Mouse (Mus musculus): Measurements from ENCODE around the gene Tbx2. TPM values are rescaled to one million over a fixed set of nuclear protein-coding genes. Genes with fewer than 3 reads are reported as not detected.

Gene Tbx2
- total RNA-seq, 2 experiments from 2014 or later: 14.5 to 17.7 TPM

DNA sequence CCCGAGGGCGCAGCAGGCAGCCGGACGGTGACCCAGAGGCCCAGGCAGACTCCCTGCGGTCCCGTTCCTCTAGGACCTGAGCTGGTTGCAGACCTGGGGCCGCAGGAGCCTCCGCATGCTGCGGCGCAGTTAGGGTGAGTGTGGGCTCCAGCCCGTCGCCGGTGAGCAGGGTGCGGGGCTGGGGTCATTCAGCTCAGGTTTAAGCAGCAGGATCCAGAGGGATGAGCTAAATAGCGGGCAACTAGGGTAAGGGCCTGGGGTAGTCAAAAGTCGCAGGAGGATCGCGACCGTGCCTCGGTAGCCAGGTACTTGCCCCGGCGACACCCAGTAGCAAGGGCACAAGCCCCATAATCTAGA, 54.1 kb downstream of the Tbx2 start:
- no peak for DNase-seq (ENCODE audit: low spot score in 2 of 2)

DNA sequence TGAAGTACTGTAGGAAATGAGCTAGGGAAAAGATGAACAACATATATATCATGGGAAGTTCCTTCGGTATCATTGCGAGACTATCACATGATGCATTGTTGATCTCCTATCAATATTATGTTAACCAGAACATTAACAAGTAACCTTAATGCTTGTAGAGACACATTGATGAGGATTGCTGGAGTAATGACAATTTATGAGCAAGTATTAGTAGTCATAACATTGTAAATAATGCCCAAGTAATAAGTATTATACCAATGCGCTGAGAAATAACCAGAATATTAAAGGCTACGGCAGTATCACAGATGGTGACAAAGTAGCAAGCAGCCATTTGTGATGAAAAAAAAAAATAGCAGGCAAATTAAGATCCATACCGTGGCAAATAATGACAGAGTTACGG, 54.9 kb downstream of the Tbx2 start:
- no peak for DNase-seq (ENCODE audit: low spot score in 2 of 2)

DNA sequence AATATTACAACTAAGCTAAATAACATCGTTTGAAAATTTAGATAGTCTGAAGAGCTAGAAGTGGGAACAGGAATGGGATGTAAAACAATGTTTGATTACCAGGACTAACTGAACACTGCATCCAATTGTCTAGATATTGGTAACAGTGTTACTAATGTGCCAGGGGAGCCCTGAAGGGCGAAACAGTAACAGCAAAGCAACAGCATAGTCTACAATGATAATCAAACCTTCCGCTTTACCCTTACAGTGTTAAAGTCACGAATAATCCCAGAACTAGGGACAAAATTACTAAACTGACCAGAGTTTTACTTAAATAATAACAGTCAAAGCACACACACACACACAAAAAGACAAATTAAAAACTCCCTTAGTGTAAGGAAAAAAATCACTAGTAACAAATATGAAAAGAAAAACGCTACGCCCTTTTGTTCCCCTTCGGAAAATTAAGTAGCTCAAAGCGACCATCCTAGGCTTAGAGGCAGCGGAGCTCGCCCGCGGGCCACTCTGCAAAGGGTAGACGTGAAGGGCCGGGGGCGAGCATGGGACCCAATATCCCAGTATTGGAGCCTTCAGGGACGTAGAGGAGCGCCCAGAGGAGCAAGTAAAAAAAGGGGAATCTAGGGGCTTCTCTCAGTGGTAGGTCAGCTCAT, 55.6 kb downstream of the Tbx2 start:
- no peak for DNase-seq (ENCODE audit: low spot score in 2 of 2)

DNA sequence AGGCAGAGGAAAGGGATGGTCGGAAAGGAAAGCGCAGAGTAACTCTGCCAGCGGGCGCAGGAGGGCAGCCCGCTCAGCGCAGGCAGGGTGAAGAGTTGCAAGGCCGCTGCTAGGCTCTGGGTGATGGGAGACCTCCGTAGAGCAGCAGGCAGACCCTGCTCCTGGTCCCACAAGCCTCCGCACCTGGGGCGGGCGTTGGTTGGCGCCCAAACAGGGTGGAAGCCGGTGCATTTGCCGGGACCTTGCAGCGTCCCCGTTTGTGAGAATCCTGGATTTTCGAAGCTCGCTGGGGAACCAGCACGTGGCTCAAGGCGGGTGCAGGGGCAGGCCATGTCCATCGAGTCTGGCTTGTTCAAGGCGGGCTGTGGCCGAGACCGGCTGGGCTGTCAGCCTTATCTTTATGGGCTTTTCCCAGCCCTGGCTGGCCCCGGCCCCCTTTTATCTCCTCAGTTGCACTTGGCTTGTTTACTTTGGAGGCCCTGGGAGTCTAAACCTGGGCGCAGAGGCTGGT, 56.2 kb downstream of the Tbx2 start:
- DNase-seq (ENCODE audit: low spot score in 2 of 2): no peak

DNA sequence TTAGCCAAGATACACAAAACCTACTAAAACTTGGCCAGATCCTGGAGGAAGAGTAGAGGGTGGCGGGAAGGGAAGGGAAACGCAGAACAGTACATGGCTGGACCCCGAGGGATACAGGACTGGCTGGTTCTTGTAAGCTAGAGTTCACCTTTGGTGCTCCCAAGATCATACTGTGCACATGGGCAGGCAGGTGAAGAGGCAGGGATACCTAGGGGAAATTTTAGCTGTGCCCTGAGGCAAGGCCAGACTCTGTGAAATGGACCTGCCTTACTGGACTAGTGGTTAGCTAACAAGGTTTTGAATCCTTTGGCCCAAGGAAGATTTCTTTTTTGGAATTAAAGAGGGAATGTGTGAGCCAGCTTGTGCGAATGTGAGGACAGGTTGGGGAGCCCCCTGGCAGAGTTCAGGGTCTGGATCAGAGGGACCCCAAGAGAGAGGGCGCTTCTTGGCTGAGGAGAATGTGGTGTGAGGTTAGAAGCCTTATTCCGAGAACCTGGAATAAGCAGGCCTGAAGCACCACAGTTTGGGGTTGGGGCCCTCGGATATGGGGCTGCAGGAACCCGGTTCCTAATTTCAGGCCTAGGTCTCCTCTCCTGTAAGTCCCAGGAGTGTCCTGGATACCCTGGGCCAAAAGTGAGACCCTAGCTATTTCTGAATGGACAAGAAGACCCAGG, 56.8 kb downstream of the Tbx2 start:
- no peak for DNase-seq (ENCODE audit: low spot score in 2 of 2)

DNA sequence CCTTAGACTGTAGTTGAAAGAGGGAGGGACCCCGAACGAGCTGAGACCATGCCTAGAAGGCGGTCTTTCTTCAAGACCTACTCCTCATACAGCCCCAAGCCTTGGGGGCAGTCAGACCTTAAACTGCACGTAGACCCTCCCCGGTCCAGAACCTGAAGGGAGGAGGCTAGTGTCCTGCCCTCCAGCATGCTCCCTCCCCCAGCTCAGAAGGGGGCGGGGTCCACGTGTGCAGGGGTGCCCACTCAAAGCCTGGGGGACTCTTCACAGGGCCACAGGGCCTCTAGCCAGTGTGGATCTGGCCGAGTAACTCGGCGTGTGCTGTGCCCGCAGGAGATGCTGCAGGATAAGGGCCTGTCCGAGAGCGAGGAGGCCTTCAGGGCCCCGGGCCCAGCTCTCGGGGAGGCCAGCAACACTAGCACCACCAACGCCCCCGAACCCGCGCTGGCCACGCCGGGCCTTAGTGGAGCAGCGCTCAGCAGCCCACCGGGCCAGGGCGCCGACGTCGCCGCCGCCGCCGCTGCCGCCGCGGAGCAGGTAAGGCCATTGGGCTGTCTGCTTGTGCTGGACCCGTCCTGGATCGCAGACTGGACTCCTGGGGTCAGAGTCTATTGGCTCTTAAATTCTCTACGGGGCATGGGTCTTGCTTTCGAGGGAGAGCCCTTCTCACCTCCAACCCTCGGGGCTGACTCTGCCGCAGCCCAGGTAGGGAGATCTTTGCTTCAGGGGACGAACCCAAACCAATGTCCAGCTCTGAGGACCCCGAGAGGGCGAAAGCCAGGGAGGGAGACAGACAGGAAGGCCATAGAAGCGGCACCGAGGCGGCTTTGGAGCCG, 57.6 kb downstream of the Tbx2 start:
- no peak for DNase-seq (ENCODE audit: low spot score in 2 of 2)

DNA sequence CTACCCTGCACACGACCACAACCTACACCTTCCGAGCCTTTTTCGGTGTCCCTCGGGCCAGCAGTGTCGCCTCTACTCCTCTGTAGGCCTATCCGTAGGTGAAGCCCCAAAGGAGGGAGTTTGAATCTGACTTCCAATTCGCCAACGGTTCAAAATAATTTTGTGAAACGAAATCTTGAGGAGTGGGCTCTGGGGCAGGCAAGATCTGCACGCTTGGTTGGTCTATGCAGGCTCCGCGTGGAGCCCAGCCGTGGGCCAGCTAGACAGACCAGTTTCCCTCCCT, 58.2 kb downstream of the Tbx2 start:
- DNase-seq (ENCODE audit: low spot score in 2 of 2): no peak

DNA sequence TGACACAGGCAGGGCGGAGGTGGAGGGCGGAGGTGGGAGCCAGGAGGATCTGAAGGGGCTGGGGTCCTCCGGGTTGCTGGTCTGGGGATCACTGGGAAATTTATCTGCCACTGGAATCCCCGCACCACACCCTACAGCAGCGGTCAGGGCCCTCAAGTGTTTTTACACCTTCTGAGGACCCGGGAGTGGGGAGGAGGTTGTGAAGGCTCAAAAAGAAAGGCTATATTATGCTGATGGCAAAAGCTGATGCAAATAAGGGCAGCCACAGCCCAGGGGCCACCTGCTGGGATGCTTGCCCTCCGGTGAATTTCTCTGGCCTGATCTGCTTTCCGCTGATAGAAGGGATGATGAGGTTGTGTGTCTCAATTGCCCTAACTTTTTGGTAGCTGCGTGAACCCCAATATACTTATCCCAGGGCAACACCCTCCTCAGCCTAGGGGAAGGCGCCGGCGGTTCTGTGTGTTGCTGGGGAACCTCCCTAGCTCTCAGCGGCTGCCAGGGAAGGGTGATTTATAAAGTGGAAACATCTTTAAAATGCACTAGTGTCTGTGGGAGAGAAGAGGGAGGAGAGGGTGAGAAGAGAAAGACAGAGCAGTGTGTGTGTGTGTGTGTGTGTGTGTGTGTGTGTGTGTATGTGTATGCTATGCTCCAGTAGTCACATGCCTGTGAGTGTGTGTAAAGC, 58.8 kb downstream of the Tbx2 start:
- no peak for DNase-seq (ENCODE audit: low spot score in 2 of 2)

Other genes with a start within 250 kb of the Tbx2 start
- not detected for gene Gm11444, start 17.8 kb downstream of the Tbx2 start, total RNA-seq (2021)
- not detected for gene Tbx4, start 53.9 kb downstream of the Tbx2 start, total RNA-seq (2021)

All from adrenal gland, adult 18-20 months (tissue).